Mouse (Mus musculus) pancreas, adult 10 weeks (tissue): ENCODE data around the gene 1700125H20Rik. TPM values are rescaled to one million over a fixed set of nuclear protein-coding genes. Genes with fewer than 3 reads are reported as not detected.

Experiments
- polyA plus RNA-seq: library from polyadenylated mRNA; stranded (reverse); fragments of 350-450 nt; fragmentation: Illumina TruSeq; extraction: RNeasy Lipid Tissue Mini Kit (QIAGEN cat#74804); gene quantifications from one replicate; pipeline ENCODE4 v1.2.3, GENCODE M21; 2015; ENCODE audit warnings: low read depth, low replicate concordance; ENCODE audit not compliant: insufficient read depth

1700125H20Rik gene
- polyA plus RNA-seq = not detected

GRCm38 (mm10) chr11:85170058-85170740 lies at the start of gene 1700125H20Rik:
Gene 1700125H20Rik, plus strand, starts transcription at chr11:85170404.

GRCm38 (mm10) chr11:85139581-85140540 lies 30.3 kb upstream of the 1700125H20Rik start, which contains the start of gene Usp32:
Gene Usp32, minus strand, starts transcription at chr11:85140161.

Other genes with a start within 250 kb of the 1700125H20Rik start
- gene Car4, start 212.6 kb upstream of the 1700125H20Rik start, polyA plus RNA-seq = 37.5 TPM
- gene Usp32, start 30.2 kb upstream of the 1700125H20Rik start, polyA plus RNA-seq = 5.7 TPM
- gene Appbp2, start 64.7 kb downstream of the 1700125H20Rik start, polyA plus RNA-seq = 4.2 TPM
- 2.1 TPM for gene Ppm1d, start 140.8 kb downstream of the 1700125H20Rik start, polyA plus RNA-seq
- 5.7 TPM for gene Bcas3, start 182.8 kb downstream of the 1700125H20Rik start, polyA plus RNA-seq